Mouse (Mus musculus): ENCODE data around the gene Lpp. TPM values are rescaled to one million over a fixed set of nuclear protein-coding genes. Genes with fewer than 3 reads are reported as not detected.
A peak's percentile ranks its signal among the peaks of the same experiment; 100 is the strongest.

The Lpp gene
- polyA plus RNA-seq, 1 experiment from 2014 or later = 4.8 TPM

DNA sequence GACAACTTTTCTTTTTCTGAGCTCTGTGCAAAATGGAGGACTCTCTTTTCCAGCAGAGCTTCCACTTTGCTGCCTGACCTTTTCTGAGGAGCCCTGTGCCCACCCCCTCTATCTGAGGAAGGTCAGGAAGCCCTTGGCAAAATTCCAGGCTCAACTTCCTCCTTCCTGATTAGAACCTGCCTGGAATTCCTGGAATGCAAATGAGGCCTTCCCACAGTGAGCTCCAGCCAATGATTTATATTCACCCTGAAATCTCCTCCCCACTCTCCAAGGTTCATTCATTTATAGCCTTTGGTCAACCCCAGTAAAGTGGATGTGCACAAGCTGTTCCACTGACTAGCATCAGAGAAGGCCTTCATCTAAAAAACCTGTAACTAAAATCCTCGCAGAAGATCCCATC lies 632.9 kb downstream of the Lpp start:
- no peak for ATAC-seq
- WGBS = 91% methylated on average over 1 of the region's 1 CpGs
- H3K4me2 ChIP-seq (ENCODE audit: low read length) = no peak overlapping the region

DNA sequence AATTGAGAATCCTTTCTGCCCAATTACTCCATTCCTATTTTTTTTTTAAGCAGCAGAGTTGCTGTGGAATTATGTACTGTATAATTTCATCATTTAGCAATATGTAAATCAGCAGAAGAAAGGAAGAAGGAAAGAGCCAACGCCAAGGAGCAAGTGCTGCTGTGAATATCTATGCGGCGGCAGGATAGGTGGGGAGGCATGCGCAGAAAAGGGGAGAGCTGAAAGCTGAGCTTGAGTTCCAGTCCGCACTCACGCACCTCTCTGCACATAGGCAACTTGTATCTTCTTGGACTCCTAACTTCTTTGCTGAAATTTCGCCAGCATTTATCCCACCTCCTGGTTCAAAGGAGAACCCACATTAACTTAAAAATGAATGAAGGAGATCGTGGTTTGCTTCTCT lies 636.2 kb downstream of the Lpp start:
- DNase-seq (ENCODE audit: low spot score) (no peak), ATAC-seq (no peak)
- H3K4me3 ChIP-seq (ENCODE audit: low read depth, low read length) = no peak overlapping the region
- no peaks in the 10 kb centered on the region for H3K27me3 ChIP-seq (replicated peaks; ENCODE audit: control insufficient read depth, insufficient read depth, low read length)
- WGBS = 84% methylated on average over 8 of the region's 8 CpGs
- no peaks in the 10 kb centered on the region for H3K9me3 ChIP-seq (replicated peaks; ENCODE audit: control insufficient read depth, low read length)
- no peak overlapping the region for H3K9ac ChIP-seq (ENCODE audit: low read length)
- H3K4me2 ChIP-seq (ENCODE audit: low read length) = no peak overlapping the region
- no peaks in the 10 kb centered on the region for H3K36me3 ChIP-seq (ENCODE audit: control insufficient read depth, insufficient read depth, low read length)
- H3K27ac ChIP-seq (ENCODE audit: low read depth, low read length) = no peak overlapping the region
- H3K4me1 ChIP-seq (ENCODE audit: control insufficient read depth, insufficient read depth, low read length) = no peaks in the 10 kb centered on the region

More for the DNA sequence above, 632.9 kb downstream of the Lpp start:
- no peak overlapping the region for H3K9ac ChIP-seq (ENCODE audit: low read length)
- H3K36me3 ChIP-seq (ENCODE audit: control insufficient read depth, insufficient read depth, low read length) = no peaks in the 10 kb centered on the region
- no peak for DNase-seq (ENCODE audit: low spot score)
- H3K9me3 ChIP-seq (replicated peaks; ENCODE audit: control insufficient read depth, low read length) = no peaks in the 10 kb centered on the region
- no peak overlapping the region for H3K4me3 ChIP-seq (ENCODE audit: low read depth, low read length)
- H3K4me1 ChIP-seq (ENCODE audit: control insufficient read depth, insufficient read depth, low read length) = no peaks in the 10 kb centered on the region
- H3K27me3 ChIP-seq (replicated peaks; ENCODE audit: control insufficient read depth, insufficient read depth, low read length) = no peaks in the 10 kb centered on the region
- no peak overlapping the region for H3K27ac ChIP-seq (ENCODE audit: low read depth, low read length)

DNA sequence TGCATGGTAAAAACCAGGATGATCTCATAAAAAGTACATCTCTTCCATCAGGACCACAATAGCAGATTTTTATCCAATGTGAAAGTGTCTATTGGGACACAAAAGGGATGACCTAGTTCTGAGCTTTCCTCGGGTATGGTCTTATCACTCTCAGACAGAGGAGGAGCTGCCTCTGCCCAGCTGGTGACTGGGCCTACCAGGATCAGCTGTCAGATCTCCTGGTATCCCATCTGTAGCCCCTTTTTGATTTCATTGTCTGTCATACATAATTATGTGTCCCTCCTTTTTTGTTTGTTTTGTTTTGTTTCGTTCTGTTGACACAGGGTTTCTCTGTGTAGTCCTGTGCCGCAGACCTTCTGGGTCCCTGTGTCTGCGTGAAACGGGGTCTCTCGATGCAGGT lies 644.1 kb downstream of the Lpp start:
- H3K9ac ChIP-seq (ENCODE audit: low read length) = no peak overlapping the region
- no peak overlapping the region for H3K4me2 ChIP-seq (ENCODE audit: low read length)
- H3K4me3 ChIP-seq (ENCODE audit: low read depth, low read length) = no peak overlapping the region
- H3K27ac ChIP-seq (ENCODE audit: low read depth, low read length) = no peak overlapping the region
- H3K4me1 ChIP-seq (ENCODE audit: control insufficient read depth, insufficient read depth, low read length) = no peaks in the 10 kb centered on the region
- DNase-seq (ENCODE audit: low spot score) (no peak), ATAC-seq (0 out of 2 replicates have a peak, but pooled peaks have one; percentile 38)
- H3K9me3 ChIP-seq (replicated peaks; ENCODE audit: control insufficient read depth, low read length) = no peaks in the 10 kb centered on the region
- no peaks in the 10 kb centered on the region for H3K27me3 ChIP-seq (replicated peaks; ENCODE audit: control insufficient read depth, insufficient read depth, low read length)
- no peaks in the 10 kb centered on the region for H3K36me3 ChIP-seq (ENCODE audit: control insufficient read depth, insufficient read depth, low read length)
- whole genome bisulfite sequencing = 60% methylated on average over 6 of the region's 6 CpGs

DNA sequence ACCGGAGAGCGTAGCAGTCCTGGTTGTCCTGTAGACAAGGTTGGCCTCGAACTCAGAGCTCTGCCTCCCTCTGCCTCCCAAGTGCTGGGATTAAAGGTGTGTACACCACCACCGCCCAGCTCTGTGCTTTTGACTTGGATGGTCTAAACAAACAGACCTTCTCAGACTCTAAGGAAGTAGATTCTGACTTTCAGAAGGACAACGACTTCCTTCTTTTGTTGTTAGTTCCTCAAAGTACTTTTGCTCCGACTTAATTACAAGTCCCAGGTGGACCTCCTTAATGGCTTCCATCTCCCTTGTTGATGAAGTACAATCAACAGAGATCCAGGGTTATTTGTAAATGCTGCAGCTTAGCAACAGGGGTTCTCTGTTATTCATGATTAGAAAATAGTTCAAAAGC lies 645.2 kb downstream of the Lpp start:
- H3K27me3 ChIP-seq (replicated peaks; ENCODE audit: control insufficient read depth, insufficient read depth, low read length) = no peaks in the 10 kb centered on the region
- no peaks in the 10 kb centered on the region for H3K9me3 ChIP-seq (replicated peaks; ENCODE audit: control insufficient read depth, low read length)
- ATAC-seq = no peak
- 91% methylated on average over 6 of the region's 6 CpGs for WGBS
- no peak overlapping the region for H3K9ac ChIP-seq (ENCODE audit: low read length)
- no peak overlapping the region for H3K4me2 ChIP-seq (ENCODE audit: low read length)
- H3K4me1 ChIP-seq (ENCODE audit: control insufficient read depth, insufficient read depth, low read length) = no peaks in the 10 kb centered on the region
- H3K36me3 ChIP-seq (ENCODE audit: control insufficient read depth, insufficient read depth, low read length) = no peaks in the 10 kb centered on the region
- H3K4me3 ChIP-seq (ENCODE audit: low read depth, low read length) = no peak overlapping the region
- H3K27ac ChIP-seq (ENCODE audit: low read depth, low read length) = no peak overlapping the region
- no peak for DNase-seq (ENCODE audit: low spot score)

DNA sequence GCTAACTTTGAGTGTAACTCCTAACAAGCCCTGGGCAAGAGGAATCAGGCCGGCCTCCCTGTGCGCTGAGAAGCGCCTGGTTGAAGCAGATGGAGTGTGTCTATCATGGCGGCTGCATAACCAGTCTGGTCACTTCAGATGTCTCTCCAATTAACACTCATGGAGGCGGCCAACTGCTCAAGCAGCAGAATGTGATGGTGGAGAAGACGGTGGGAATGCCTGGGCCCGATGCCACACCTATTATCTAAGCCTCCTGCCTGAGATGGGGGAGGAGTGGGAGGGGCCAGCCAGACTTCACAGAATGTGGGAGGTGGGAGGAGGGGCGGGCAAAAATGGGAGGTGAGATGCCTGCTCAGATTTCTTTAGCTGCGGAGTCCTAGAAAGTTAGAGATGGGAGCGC lies 646.6 kb downstream of the Lpp start:
- peak; percentile 92 for DNase-seq (ENCODE audit: low spot score)
- H3K4me1 ChIP-seq (ENCODE audit: control insufficient read depth, insufficient read depth, low read length) = no peaks in the 10 kb centered on the region
- H3K27ac ChIP-seq (ENCODE audit: low read depth, low read length) = 0 out of 2 replicates have a peak overlapping the region, but pooled peaks have one; percentile 5
- H3K9me3 ChIP-seq (replicated peaks; ENCODE audit: control insufficient read depth, low read length) = no peaks in the 10 kb centered on the region
- no peak overlapping the region for H3K9ac ChIP-seq (ENCODE audit: low read length)
- H3K4me3 ChIP-seq (ENCODE audit: low read depth, low read length) = no peak overlapping the region
- peak; percentile 96 for ATAC-seq
- WGBS = 36% methylated on average over 10 of the region's 10 CpGs
- no peaks in the 10 kb centered on the region for H3K36me3 ChIP-seq (ENCODE audit: control insufficient read depth, insufficient read depth, low read length)
- H3K27me3 ChIP-seq (replicated peaks; ENCODE audit: control insufficient read depth, insufficient read depth, low read length) = no peaks in the 10 kb centered on the region
- no peak overlapping the region for H3K4me2 ChIP-seq (ENCODE audit: low read length)

DNA sequence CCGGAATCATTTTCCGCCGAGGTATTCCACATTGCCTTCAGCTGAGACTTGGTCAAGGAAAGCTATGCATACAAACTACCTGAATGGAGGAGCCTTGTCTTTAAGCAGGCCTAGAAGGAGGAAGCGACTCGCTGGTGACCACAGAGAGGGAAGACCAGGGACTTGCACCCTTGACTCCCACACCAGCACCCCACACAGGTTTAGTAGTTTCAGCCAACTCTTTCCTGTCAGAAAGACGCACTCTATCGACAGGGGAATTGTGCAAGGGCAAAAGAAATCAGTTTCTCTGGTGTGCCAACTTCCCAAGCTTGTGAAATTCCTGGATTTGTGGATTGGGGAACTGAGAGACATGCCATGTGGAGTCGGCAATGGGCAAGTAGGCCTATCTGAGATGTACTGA lies 647.9 kb downstream of the Lpp start:
- Histone ChIP-seq H3K4me3 (ENCODE audit: low read depth, low read length) (no peak overlapping the region), H3K9me3 (replicated peaks; ENCODE audit: control insufficient read depth, low read length) (no peaks in the 10 kb centered on the region), H3K4me1 (ENCODE audit: control insufficient read depth, insufficient read depth, low read length) (no peaks in the 10 kb centered on the region), H3K9ac (ENCODE audit: low read length) (no peak overlapping the region), H3K27ac (ENCODE audit: low read depth, low read length) (no peak overlapping the region), H3K36me3 (ENCODE audit: control insufficient read depth, insufficient read depth, low read length) (no peaks in the 10 kb centered on the region), H3K27me3 (replicated peaks; ENCODE audit: control insufficient read depth, insufficient read depth, low read length) (no peaks in the 10 kb centered on the region), H3K4me2 (ENCODE audit: low read length) (no peak overlapping the region)
- ATAC-seq = no peak
- no peak for DNase-seq (ENCODE audit: low spot score)
- 93% methylated on average over 8 of the region's 8 CpGs for WGBS

DNA sequence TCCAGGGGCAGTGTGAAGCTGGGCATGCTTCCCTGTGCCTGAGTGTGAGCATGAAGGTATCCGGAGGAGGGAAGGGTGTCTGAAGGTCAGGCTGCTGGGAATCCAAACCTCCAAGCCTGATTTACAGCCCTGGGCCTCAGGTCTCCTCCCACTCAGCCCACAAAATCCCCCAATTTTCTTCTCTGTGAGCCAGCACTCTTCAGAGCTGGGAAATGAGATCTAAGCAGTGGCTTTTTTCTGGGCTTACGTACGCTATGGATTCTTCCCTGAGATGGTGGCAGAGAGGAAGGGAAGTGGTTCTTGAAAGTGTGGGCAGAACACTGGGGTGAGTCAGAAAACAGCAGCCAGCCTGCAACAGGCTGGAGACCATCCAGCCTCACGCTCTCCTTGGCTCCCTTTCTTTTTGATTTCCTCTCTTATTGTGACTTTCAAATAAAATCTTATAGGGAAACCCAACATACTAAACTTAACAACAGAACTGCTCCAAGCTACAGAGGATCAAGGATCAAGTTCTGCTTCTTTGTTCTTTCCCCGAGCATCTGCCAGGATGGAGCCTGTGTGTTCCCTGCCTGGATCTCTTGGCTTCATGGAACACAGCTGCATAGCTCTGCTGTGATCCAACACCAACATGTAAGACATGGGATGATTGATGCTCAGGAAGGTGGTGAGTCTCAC lies 648.7 kb downstream of the Lpp start:
- H3K9me3 ChIP-seq (replicated peaks; ENCODE audit: control insufficient read depth, low read length) = no peaks in the 10 kb centered on the region
- ATAC-seq (no peak), DNase-seq (ENCODE audit: low spot score) (no peak)
- H3K36me3 ChIP-seq (ENCODE audit: control insufficient read depth, insufficient read depth, low read length) = no peaks in the 10 kb centered on the region
- 78% methylated on average over 5 of the region's 5 CpGs for WGBS
- no peak overlapping the region for H3K27ac ChIP-seq (ENCODE audit: low read depth, low read length)
- H3K9ac ChIP-seq (ENCODE audit: low read length) = no peak overlapping the region
- H3K4me1 ChIP-seq (ENCODE audit: control insufficient read depth, insufficient read depth, low read length) = no peaks in the 10 kb centered on the region
- no peak overlapping the region for H3K4me2 ChIP-seq (ENCODE audit: low read length)
- H3K4me3 ChIP-seq (ENCODE audit: low read depth, low read length) = no peak overlapping the region
- no peaks in the 10 kb centered on the region for H3K27me3 ChIP-seq (replicated peaks; ENCODE audit: control insufficient read depth, insufficient read depth, low read length)

MicroRNAs encoded within 50 kb of the gene (microRNA counts, 519-probe panel; counts per million panel counts)
- 4,195 counts per million, percentile 48 among the panel's probes with 10 or more counts for microRNA mmu-miR-28

Small RNA genes lying within 50 kb of the gene (microRNA-seq; reads per million reads assigned to microRNA genes)
- gene Mir28a = 406 reads per million, percentile 74 among the genes with 10 or more reads in this experiment
